Mouse (Mus musculus): ENCODE data around the gene Slc22a6.

DNA sequence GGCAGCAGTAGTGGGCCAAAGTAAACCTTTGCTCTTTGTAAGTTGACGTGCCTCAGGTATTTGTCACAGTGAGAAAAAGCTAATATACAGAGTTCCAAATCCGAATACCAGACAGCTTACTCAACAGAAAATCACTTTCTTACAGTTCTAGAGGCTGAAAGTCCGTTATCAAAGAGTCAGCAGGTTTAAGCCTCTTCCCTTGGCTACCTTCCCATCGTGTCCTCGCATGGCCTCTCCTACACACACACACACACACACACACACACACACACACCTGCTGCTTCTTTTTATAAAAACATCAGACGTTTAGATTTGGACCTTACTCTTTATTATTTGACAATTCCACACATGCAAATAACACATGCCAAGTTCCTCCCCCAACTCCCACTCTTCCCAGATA, 13.0 kb downstream of the Slc22a6 start:
- TF ChIP-seq EP300 (IDR thresholded peaks at IDR 0.05; ENCODE audit: low read depth) (no peak), CTCF (IDR thresholded peaks at IDR 0.05; ENCODE audit: low read depth) (no peak)
